ENCODE assay signal across 33 mouse cellular contexts in the genomic region with DNA sequence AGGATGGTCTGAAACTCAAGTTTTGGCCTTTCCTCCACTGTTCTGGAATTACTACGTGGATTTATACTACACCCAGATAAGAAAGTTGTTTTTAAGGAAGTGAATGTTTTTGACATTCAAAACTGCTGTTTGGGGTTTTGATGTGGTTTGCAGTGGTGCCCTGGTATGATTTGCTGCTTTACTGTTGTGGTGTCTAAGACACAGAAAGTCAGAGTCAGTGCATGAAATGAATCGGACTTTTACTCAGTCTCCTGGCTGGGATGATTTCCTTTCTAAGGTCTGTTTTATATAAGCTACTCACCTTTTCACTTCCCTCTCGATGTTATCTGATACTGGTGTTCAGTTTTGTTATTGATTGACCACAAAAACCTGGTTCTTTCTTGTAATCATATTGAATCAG. TPM values are rescaled to one million over a fixed set of nuclear protein-coding genes. Genes with fewer than 3 reads are reported as not detected.
DNase-seq lines count a peak whose midpoint lies in the region; ATAC-seq lines count a peak whose summit lies in the region.
"Had no signal": no experiment of that assay in that cellular context is flagged by ENCODE, and none has a peak within 500 bp of the region (broad histone marks: within the 10 kb centered on the region; RNA-seq: fewer than 3 reads in every experiment).

No protein-coding gene starts in this region.

- H3K9ac ChIP-seq in forebrain, embryonic 13.5 days, result no peak overlapping the region
- no peak overlapping the region for H3K9ac ChIP-seq in intestine, embryonic 16.5 days (ENCODE audit: low read depth, low read length)
- H3K9ac ChIP-seq: embryonic facial prominence, embryonic 15.5 days; forebrain, embryonic 12.5 days; hindbrain, embryonic 13.5 days; kidney, embryonic 15.5 days; limb, embryonic 13.5 days; neural tube, embryonic 12.5 days had no signal

- ATAC-seq in CD4-positive, CD25-positive, alpha-beta regulatory T cell, adult 4 months, result peak; percentile 76
- ATAC-seq in activated CD4-positive, CD25-positive, alpha-beta regulatory T cell, adult 4 months, result peak; percentile 70
- ATAC-seq in inflammation-experienced regulatory T-cells, adult 6 months, result peak; percentile 82
- no peak for ATAC-seq in forebrain, embryonic 13.5 days
- no peak for ATAC-seq in intestine, embryonic 16.5 days
- ATAC-seq: midbrain, embryonic 16.5 days had no signal

- no peak overlapping the region for H3K4me3 ChIP-seq in forebrain, embryonic 13.5 days
- no peak overlapping the region for H3K4me3 ChIP-seq in intestine, embryonic 16.5 days (ENCODE audit: low read length)
- H3K4me3 ChIP-seq: embryonic facial prominence, embryonic 10.5 days; embryonic facial prominence, embryonic 15.5 days; forebrain, embryonic 12.5 days; hindbrain, embryonic 13.5 days; kidney, embryonic 15.5 days; layer of hippocampus, adult 2 months; left cerebral cortex, adult 2 months; limb, embryonic 13.5 days; neural tube, embryonic 12.5 days had no signal

- DNase-seq in A20 (ENCODE audit: low read depth, low spot score), result peak; percentile 45
- DNase-seq in gastrocnemius, postnatal 36 days, result no peak
- no peak for DNase-seq in lung, adult 18-20 months
- DNase-seq: adrenal gland, postnatal 36 days; cerebellum, adult 18-20 months; cerebellum, postnatal 10 days; gastrocnemius, postnatal 10 days; heart, adult 11 months; heart, postnatal 36 days; kidney, adult 18-20 months; kidney, postnatal 25 days; lung, postnatal 10 days; right cerebral cortex, adult 18-20 months; right cerebral cortex, postnatal 4 days; thymus, adult 2 months had no signal

- intact Hi-C loops in gastrocnemius, postnatal 36 days (cut with DNase I), result no loop called here

- H3K27me3 ChIP-seq in forebrain, embryonic 13.5 days, result no peaks in the 10 kb centered on the region
- H3K27me3 ChIP-seq in intestine, embryonic 16.5 days (replicated peaks; ENCODE audit: control insufficient read depth, insufficient read depth, low read length), result no peaks in the 10 kb centered on the region
- H3K27me3 ChIP-seq: embryonic facial prominence, embryonic 15.5 days; forebrain, embryonic 12.5 days; hindbrain, embryonic 13.5 days; kidney, embryonic 15.5 days; limb, embryonic 13.5 days; neural tube, embryonic 12.5 days had no signal

- 90% methylated on average over 3 of the region's 3 CpGs for WGBS in forebrain, embryonic 13.5 days
- WGBS in intestine, embryonic 16.5 days, result 54% methylated on average over 3 of the region's 3 CpGs

- no peak overlapping the region for H3K4me2 ChIP-seq in forebrain, embryonic 13.5 days
- H3K4me2 ChIP-seq in intestine, embryonic 16.5 days (ENCODE audit: low read depth, low read length), result no peak overlapping the region
- H3K4me2 ChIP-seq: embryonic facial prominence, embryonic 15.5 days; forebrain, embryonic 12.5 days; heart, embryonic 11.5 days; hindbrain, embryonic 13.5 days; kidney, embryonic 15.5 days; limb, embryonic 13.5 days; liver, embryonic 11.5 days; midbrain, embryonic 11.5 days; neural tube, embryonic 12.5 days had no signal

- H3K4me1 ChIP-seq in forebrain, embryonic 13.5 days, result no peaks in the 10 kb centered on the region
- H3K4me1 ChIP-seq in intestine, embryonic 16.5 days (ENCODE audit: control insufficient read depth, insufficient read depth, low read length), result no peaks in the 10 kb centered on the region
- H3K4me1 ChIP-seq: embryonic facial prominence, embryonic 10.5 days; embryonic facial prominence, embryonic 15.5 days; forebrain, embryonic 12.5 days; hindbrain, embryonic 13.5 days; kidney, embryonic 15.5 days; limb, embryonic 13.5 days; neural tube, embryonic 12.5 days had no signal

- no peaks in the 10 kb centered on the region for H3K36me3 ChIP-seq in forebrain, embryonic 13.5 days (ENCODE audit: poor library complexity, severe bottlenecking)
- H3K36me3 ChIP-seq in intestine, embryonic 16.5 days (ENCODE audit: control insufficient read depth, insufficient read depth, low read length), result no peaks in the 10 kb centered on the region
- H3K36me3 ChIP-seq: embryonic facial prominence, embryonic 10.5 days; embryonic facial prominence, embryonic 15.5 days; forebrain, embryonic 12.5 days; hindbrain, embryonic 13.5 days; kidney, embryonic 15.5 days; limb, embryonic 13.5 days; neural tube, embryonic 12.5 days had no signal

- no peaks in the 10 kb centered on the region for H3K9me3 ChIP-seq in forebrain, embryonic 13.5 days (replicated peaks)
- no peaks in the 10 kb centered on the region for H3K9me3 ChIP-seq in intestine, embryonic 16.5 days (ENCODE audit: control insufficient read depth, low read length)
- H3K9me3 ChIP-seq: embryonic facial prominence, embryonic 10.5 days; embryonic facial prominence, embryonic 15.5 days; forebrain, embryonic 12.5 days; hindbrain, embryonic 13.5 days; kidney, embryonic 15.5 days; limb, embryonic 13.5 days; neural tube, embryonic 12.5 days had no signal

- H3K27ac ChIP-seq in forebrain, embryonic 13.5 days, result no peak overlapping the region
- no peak overlapping the region for H3K27ac ChIP-seq in intestine, embryonic 16.5 days (ENCODE audit: low read length)
- H3K27ac ChIP-seq: embryonic facial prominence, embryonic 10.5 days; embryonic facial prominence, embryonic 15.5 days; forebrain, embryonic 12.5 days; hindbrain, embryonic 13.5 days; kidney, embryonic 15.5 days; layer of hippocampus, adult 2 months; left cerebral cortex, adult 2 months; limb, embryonic 13.5 days; neural tube, embryonic 12.5 days had no signal

RNA-seq across cellular contexts. Expression of gene Prdx6, which starts 58.2 kb away (rescaled TPM):
- polyA plus RNA-seq in CD4-positive, CD25-positive, alpha-beta regulatory T cell, adult 4 months (2017; shearing (Covaris generic)), result 100 to 1,000 TPM; 272 to 325 TPM
- 100 to 1,000 TPM; 287 to 330 TPM for polyA plus RNA-seq in activated CD4-positive, CD25-positive, alpha-beta regulatory T cell, adult 4 months (2017; shearing (Covaris generic))
- polyA plus RNA-seq in inflammation-experienced regulatory T-cells, adult 6 months (2017; shearing (Covaris generic)), result 100 to 1,000 TPM; 249 to 347 (median 317) TPM
- polyA plus RNA-seq in forebrain, embryonic 13.5 days (2015; fragmentation: Nextera tagmentation; extraction: Ambion mirVana), result 345 and 360 TPM in 2 replicates
- total RNA-seq in gastrocnemius, postnatal 36 days (2021), result 100 to 1,000 TPM; 104 to 117 TPM
- polyA plus RNA-seq in intestine, embryonic 16.5 days (2015; fragmentation: Nextera tagmentation; extraction: Ambion mirVana), result 488 and 543 TPM in 2 replicates

Comparison
In these comparisons a context has a peak if more than half of its experiments do, and no peak if none do; other contexts are left out.
1. ATAC-seq: peak in CD4-positive, CD25-positive, alpha-beta regulatory T cell, adult 4 months (single experiment), activated CD4-positive, CD25-positive, alpha-beta regulatory T cell, adult 4 months (single experiment) and inflammation-experienced regulatory T-cells, adult 6 months (single experiment); none in forebrain, embryonic 13.5 days (single experiment) and intestine, embryonic 16.5 days (single experiment).